Mouse (Mus musculus) heart, postnatal 25 days (tissue): ENCODE measurements around the gene Nlrc4. TPM values are rescaled to one million over a fixed set of nuclear protein-coding genes. Genes with fewer than 3 reads are reported as not detected.
A peak's percentile ranks its signal among the peaks of the same experiment; 100 is the strongest.

Experiments used
- DNase-seq: peaks from one replicate; pipeline ENCODE4 v3.0.0; 2022; ENCODE audit warnings: low spot score
- intact Hi-C: fragments of 180-260 bp; cut with DNase I; formaldehyde crosslinking; loops from one replicate; pipeline ENCODE4 v1.15.1; 2025
- total RNA-seq, 2 experiments: library from RNA; stranded (reverse); gene quantifications; 2 replicates each; pipeline ENCODE4 v1.2.3; 2021

The Nlrc4 gene
- total RNA-seq, 2 experiments from 2014 or later: 0.31 to 0.50 TPM

DNA sequence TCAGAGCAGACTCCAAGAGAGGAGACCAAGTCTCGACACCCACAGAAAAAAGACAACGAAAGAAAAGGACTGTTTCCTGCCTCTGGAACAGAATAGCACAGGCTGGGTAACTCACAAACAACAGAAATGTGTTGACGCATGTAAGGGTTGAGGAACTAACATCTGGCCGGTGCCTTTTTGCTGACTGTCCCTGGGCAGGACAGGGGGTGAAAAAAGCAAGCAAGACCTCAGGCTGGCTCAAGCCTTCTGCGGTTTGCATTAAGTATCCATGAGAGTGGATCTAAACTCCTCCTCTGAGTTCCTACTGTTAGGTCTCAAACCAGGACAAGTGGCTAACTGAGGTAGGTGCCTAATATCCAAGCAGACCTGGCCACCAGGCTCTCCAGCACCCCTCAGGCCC is 26.3 kb downstream of the Nlrc4 start:
- intact Hi-C loops: no loop called here
- DNase-seq: no peak

GRCm38 (mm10) chr17:74431481-74431880 is 27.5 kb downstream of the Nlrc4 start:
- DNase-seq: no peak
- intact Hi-C loops: no loop called here

DNA sequence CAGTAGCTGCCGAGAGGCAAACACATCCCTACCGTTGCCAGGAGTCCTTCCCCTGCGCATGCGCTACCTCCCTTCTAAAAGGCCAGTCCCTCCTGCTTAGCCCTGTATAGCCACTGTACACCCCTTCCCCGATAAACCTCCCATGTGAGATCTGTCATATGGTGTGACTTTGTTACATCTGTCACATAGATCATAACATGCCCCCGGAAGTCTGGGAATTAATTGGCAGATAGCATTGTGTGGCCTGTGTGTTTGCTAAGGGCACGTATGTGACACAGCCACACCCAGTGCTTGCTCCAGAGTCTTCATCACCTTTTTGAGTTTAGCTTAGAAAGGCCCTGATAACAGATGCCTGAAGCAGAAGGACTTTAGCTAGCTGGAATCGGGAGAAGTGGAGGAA is 28.9 kb downstream of the Nlrc4 start:
- intact Hi-C loops: no loop called here
- DNase-seq: no peak

- no peak for DNase-seq
- intact Hi-C loops: no loop called here
These were observed 34.4 kb downstream of the Nlrc4 start for GRCm38 (mm10) chr17:74424401-74425005.

GRCm38 (mm10) chr17:74420656-74421055 is 38.3 kb downstream of the Nlrc4 start:
- intact Hi-C loops: no loop called here

DNA sequence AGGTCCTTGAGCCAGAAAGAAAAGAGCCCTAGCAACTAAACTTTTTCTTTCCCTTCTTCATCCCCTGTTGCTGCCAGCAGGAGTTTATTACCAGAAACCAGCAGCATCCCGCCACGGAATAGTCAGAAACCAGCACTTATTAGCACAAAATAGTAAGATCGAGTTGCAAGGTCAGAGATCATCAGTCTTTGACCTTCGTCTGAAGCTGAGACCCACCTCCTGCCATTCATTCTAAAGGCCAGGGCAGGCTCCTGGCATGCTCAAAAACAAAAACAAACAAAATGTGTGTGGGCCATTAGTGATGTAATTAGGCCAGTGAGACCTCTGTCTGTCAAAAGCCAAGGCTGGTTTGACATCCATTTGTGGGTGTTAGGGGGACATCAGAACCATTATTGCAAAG is 40.8 kb downstream of the Nlrc4 start:
- DNase-seq: no peak
- intact Hi-C loops: no loop called here

More at GRCm38 (mm10) chr17:74420656-74421055, 38.3 kb downstream of the Nlrc4 start:
- no peak for DNase-seq

- intact Hi-C loops: no loop called here
These were observed 42.0 kb downstream of the Nlrc4 start for GRCm38 (mm10) chr17:74416841-74417360.

GRCm38 (mm10) chr17:74414671-74415070 is 44.3 kb downstream of the Nlrc4 start:
- DNase-seq: no peak
- intact Hi-C loops: no loop called here

More at GRCm38 (mm10) chr17:74416841-74417360, 42.0 kb downstream of the Nlrc4 start:
- no peak for DNase-seq

DNA sequence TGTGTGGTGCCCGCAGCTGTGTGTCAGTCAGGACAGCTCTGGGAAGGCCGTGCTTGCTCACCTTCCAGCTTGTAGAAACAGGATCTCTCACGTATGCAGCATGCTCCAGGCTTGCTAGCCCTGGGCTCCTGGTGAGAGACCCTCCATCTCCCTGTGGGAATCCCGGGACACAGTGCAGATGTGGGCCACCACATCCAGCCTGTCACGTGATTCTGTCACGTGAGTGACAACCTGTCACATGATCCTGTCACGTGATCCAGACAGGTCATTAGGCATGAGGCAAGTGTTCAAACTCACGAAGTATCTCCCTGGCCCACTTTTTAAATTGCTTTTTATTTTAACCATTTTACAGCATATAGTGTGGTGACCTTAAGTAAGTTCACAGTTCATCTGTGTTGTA is 45.6 kb downstream of the Nlrc4 start:
- DNase-seq: no peak
- intact Hi-C loops: no loop called here

- intact Hi-C loops: no loop called here
- DNase-seq: no peak
These were observed 49.2 kb downstream of the Nlrc4 start for GRCm38 (mm10) chr17:74409722-74410121.

GRCm38 (mm10) chr17:74406487-74406886 is 52.5 kb downstream of the Nlrc4 start:
- no peak for DNase-seq
- intact Hi-C loops: no loop called here

GRCm38 (mm10) chr17:74402486-74403222 is 56.3 kb downstream of the Nlrc4 start:
- intact Hi-C loops: no loop called here

DNA sequence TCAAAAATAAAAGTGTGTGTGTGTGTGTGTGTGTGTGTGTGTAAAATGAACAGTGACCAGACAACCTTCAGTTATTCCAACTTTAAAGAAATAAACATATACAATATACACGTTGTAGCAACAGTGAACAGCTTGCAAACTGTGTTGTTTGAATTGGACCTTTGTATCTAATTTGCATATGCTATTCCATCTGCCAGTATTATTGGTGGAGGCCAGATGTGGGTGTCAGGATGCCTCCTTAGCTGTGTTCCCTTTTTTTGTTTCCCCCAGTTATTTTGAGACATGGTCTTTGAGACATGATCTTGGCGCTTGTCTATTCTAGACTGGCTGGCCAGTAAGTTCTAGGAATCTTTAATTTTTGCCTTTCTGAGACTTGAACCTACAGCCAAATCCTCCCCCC is 61.8 kb downstream of the Nlrc4 start:
- DNase-seq: no peak
- intact Hi-C loops: loop anchor here (5.0 kb wide), 1 partner anchor 90 kb away; the partner anchor contains the start of gene Yipf4

More at GRCm38 (mm10) chr17:74402486-74403222, 56.3 kb downstream of the Nlrc4 start:
- no peak for DNase-seq

DNA sequence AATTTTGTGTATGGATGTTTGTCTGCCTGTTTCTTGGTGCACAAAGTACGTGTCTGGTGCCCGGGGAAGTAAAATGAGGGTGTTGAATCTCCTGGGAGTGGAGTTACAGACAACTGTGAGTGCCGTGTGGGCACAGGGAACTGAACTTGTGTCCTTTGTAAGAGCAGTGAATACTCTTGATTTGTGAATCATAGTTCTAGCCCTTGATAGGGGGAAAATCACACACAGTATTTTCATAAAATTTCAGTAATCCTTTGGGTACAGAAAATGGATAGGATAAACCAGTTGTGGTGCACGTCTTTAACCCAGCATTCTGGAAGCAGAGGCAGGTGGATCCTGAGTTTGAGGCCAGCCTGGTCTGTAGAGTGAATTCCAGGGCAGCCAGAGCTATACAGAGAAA is 62.2 kb downstream of the Nlrc4 start:
- no peak for DNase-seq
- intact Hi-C loops: loop anchor here (5.0 kb wide), 1 partner anchor 91 kb away; the partner anchor contains the start of gene Yipf4

DNA sequence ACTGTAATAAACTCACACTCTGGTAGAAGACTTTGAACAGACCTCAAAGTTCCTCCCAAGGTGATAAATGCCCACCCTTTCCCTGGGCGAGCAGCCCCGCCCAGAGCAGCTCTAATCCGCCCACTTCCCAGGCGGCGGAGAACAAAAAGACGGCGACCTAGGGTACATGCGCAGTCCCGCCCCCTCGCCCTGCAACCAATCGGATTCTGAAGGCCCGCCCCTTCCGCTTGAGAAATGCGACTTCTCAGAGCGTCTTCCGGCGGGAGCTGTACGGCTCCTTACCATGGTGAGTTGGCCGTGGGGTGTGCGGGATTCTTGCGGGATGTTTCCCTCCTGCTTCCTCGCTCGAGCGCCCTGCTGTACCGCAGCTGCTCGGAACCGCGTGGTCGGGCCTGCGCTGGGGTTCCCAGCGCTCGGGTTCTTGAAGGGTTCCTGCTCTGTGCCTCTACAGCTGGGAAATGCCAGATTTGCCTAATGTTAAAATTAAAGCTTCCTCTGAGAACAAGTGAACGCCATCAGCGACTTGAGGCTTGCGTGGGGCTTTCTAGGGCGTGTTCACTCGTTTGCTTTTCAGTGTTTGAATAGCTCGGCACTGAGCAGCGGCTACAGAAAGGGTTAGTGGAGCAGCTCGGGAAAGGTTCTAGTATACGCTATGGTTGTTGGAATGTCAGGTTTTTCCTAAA is 63.4 kb downstream of the Nlrc4 start, which contains the start of gene Slc30a6:
Gene Slc30a6 (plus strand): TSS at position 226 of the 683 bp plus-strand sequence.
- DNase-seq: peak; percentile 92
- intact Hi-C loops: loop anchor here (5.0 kb wide), 1 partner anchor 92 kb away; the partner anchor contains the start of gene Yipf4

DNA sequence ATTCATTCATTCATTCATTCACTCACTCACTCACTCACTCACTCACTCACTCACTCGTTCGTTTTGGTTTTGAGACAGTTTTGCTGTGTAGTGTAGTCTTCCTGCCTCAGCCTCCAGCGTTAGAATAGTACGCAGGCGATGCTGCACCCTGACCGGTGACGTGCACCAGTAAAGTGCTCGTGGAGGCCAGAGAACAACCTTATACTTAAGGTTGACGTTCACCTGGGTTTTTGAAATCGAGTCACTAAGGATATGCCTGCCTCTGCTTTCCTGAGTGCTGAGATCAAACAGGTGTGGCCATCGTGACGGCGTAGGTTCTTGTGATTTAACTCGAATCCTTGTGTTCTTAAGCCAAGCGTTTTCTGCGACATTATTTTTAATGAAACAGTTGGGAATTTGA is 64.1 kb downstream of the Nlrc4 start:
- DNase-seq: no peak
- intact Hi-C loops: loop anchor here (5.0 kb wide), 1 partner anchor 92 kb away; the partner anchor contains the start of gene Yipf4

GRCm38 (mm10) chr17:74394381-74394780 is 64.6 kb downstream of the Nlrc4 start:
- intact Hi-C loops: no loop called here
- no peak for DNase-seq

DNA sequence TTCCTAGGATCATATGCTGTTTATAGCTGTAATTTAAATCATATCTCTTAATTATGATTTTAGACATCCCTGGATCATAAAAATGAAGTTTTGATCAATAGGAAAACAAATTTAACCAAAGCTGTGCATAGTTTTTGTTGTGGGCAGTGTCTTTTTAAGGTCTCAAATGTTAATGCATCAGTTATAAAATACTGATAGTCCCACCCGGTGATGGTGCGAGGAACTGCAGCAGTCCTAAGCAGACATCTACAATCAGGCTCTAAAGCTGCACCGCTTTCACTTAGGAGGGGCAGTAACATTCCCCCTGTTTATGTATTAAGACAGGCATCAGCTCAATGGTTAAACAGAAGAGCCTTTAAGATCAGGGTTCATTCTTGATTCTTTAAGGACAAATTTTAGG is 69.1 kb downstream of the Nlrc4 start:
- no peak for DNase-seq
- intact Hi-C loops: no loop called here

DNA sequence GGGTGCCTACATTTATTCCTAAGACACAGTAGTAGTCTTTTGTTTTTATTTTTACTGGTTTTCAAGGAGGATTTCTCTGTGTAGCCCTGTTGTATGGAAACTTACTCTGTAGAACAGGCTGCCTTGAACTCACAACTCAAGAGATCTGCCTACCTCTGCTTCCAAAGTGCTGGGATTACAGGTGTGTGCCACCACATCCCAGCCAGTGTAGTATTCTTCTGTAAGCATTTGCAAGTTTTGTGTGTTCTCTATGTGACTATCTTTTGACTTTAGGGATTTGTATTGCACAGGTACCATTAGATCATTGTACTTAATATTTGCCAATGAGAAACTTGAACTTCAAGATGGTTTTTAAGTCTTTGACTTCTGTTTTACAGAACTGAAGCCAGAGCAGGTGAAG is 72.3 kb downstream of the Nlrc4 start:
- intact Hi-C loops: no loop called here

GRCm38 (mm10) chr17:74376916-74377315 is 82.0 kb downstream of the Nlrc4 start:
- intact Hi-C loops: no loop called here
- DNase-seq: no peak

More for the DNA sequence above, 72.3 kb downstream of the Nlrc4 start:
- DNase-seq: no peak
